In genomic region chr7:66912866-66913265, GRCm38 (mm10) we compare ENCODE assay signal across 9 mouse cellular contexts.
DNase-seq lines count a peak whose midpoint lies in the region; ATAC-seq and TF ChIP-seq lines count a peak whose summit lies in the region.
"Had no signal": no experiment of that assay in that cellular context is flagged by ENCODE, and none has a peak within 500 bp of the region (broad histone marks: within the 10 kb centered on the region; RNA-seq: fewer than 3 reads in every experiment).

No protein-coding gene starts in this region.

- H3K27me3 ChIP-seq in kidney, postnatal 0 days (ENCODE audit: insufficient read depth, low read length) = no peaks in the 10 kb centered on the region
- H3K27me3 ChIP-seq in kidney, embryonic 16.5 days (ENCODE audit: insufficient read depth, low read length) = no peaks in the 10 kb centered on the region
- H3K27me3 ChIP-seq in heart, embryonic 12.5 days (replicated peaks) = no peaks in the 10 kb centered on the region
- H3K27me3 ChIP-seq: neural tube, embryonic 12.5 days had no signal

- H3K9ac ChIP-seq in kidney, postnatal 0 days (ENCODE audit: low read depth, low read length) = no peak overlapping the region
- no peak overlapping the region for H3K9ac ChIP-seq in kidney, embryonic 16.5 days (replicated peaks; ENCODE audit: low read length)
- no peak overlapping the region for H3K9ac ChIP-seq in heart, embryonic 12.5 days

- no peak overlapping the region for H3K4me2 ChIP-seq in kidney, postnatal 0 days (ENCODE audit: low read length)
- no peak overlapping the region for H3K4me2 ChIP-seq in kidney, embryonic 16.5 days (replicated peaks; ENCODE audit: low read depth, low read length)
- H3K4me2 ChIP-seq in heart, embryonic 12.5 days = no peak overlapping the region
- H3K4me2 ChIP-seq: neural tube, embryonic 12.5 days had no signal

- ATAC-seq in kidney, postnatal 0 days (replicated peaks; ENCODE audit: low FRiP score, low read depth) = no peak
- ATAC-seq in kidney, embryonic 16.5 days (ENCODE audit: low FRiP score, low TSS enrichment) = no peak
- ATAC-seq in heart, embryonic 12.5 days (ENCODE audit: insufficient number of reproducible peaks, low FRiP score) = peak; percentile 72

- TF ChIP-seq CTCF in kidney, postnatal 0 days (IDR thresholded peaks at IDR 0.05; ENCODE audit: low read depth) = no peak

- no peak overlapping the region for H3K4me3 ChIP-seq in kidney, postnatal 0 days (replicated peaks; ENCODE audit: low read depth, low read length)
- no peak overlapping the region for H3K4me3 ChIP-seq in kidney, embryonic 16.5 days (ENCODE audit: low read length)
- no peak overlapping the region for H3K4me3 ChIP-seq in heart, embryonic 12.5 days
- H3K4me3 ChIP-seq: neural tube, embryonic 12.5 days had no signal

- no peak overlapping the region for H3K27ac ChIP-seq in kidney, postnatal 0 days
- no peak overlapping the region for H3K27ac ChIP-seq in kidney, embryonic 16.5 days (ENCODE audit: low read length)
- peak overlapping the region; percentile 66 for H3K27ac ChIP-seq in heart, embryonic 12.5 days (ENCODE audit: poor library complexity, severe bottlenecking)
- H3K27ac ChIP-seq: neural tube, embryonic 12.5 days had no signal

- H3K4me1 ChIP-seq in kidney, postnatal 0 days (replicated peaks; ENCODE audit: insufficient read depth, low read length) = no peaks in the 10 kb centered on the region
- H3K4me1 ChIP-seq in kidney, embryonic 16.5 days (ENCODE audit: insufficient read depth, low read length) = no peaks in the 10 kb centered on the region
- peaks cover 12% of the 10 kb centered on the region for H3K4me1 ChIP-seq in heart, embryonic 12.5 days (replicated peaks)

- WGBS in kidney, postnatal 0 days = 35% methylated on average over 5 of the region's 5 CpGs
- WGBS in kidney, embryonic 16.5 days = 34% methylated on average over 5 of the region's 5 CpGs
- WGBS in heart, embryonic 12.5 days = 34% methylated on average over 5 of the region's 5 CpGs

- no peaks in the 10 kb centered on the region for H3K9me3 ChIP-seq in kidney, postnatal 0 days (replicated peaks; ENCODE audit: low read length)
- no peaks in the 10 kb centered on the region for H3K9me3 ChIP-seq in kidney, embryonic 16.5 days (ENCODE audit: low read length)
- no peaks in the 10 kb centered on the region for H3K9me3 ChIP-seq in heart, embryonic 12.5 days (replicated peaks)
- H3K9me3 ChIP-seq: neural tube, embryonic 12.5 days had no signal

- no peaks in the 10 kb centered on the region for H3K36me3 ChIP-seq in kidney, postnatal 0 days (ENCODE audit: insufficient read depth, low read length)
- H3K36me3 ChIP-seq in kidney, embryonic 16.5 days (ENCODE audit: insufficient read depth, low read length) = no peaks in the 10 kb centered on the region
- peaks cover 7% of the 10 kb centered on the region; the same call in 1 of the 2 replicates for H3K36me3 ChIP-seq in heart, embryonic 12.5 days
- H3K36me3 ChIP-seq: neural tube, embryonic 12.5 days had no signal

- DNase-seq in kidney, postnatal 0 days (ENCODE audit: low spot score) = peak; percentile 45
- peak; percentile 39 for DNase-seq in embryo, embryonic 11 days
- peak; percentile 15 for DNase-seq in naive thymus-derived CD4-positive, alpha-beta T cell, adult 2 months (ENCODE audit: low read depth)
- DNase-seq in spleen, postnatal 4 days (ENCODE audit: low spot score in 2 of 2) = no peak
- DNase-seq in layer of hippocampus, adult 11-12 months (ENCODE audit: low spot score) = no peak
- no peak for DNase-seq in cerebellum, postnatal 25 days

Comparison
In these comparisons a context has a peak if more than half of its experiments do, and no peak if none do; other contexts are left out.
1. DNase-seq: peak in kidney, postnatal 0 days (single experiment), embryo, embryonic 11 days (single experiment) and naive thymus-derived CD4-positive, alpha-beta T cell, adult 2 months (single experiment); none in spleen, postnatal 4 days (0 of 2), layer of hippocampus, adult 11-12 months (single experiment) and cerebellum, postnatal 25 days (0 of 2).